Mouse (Mus musculus) forebrain, embryonic 15.5 days (tissue): ENCODE data around the gene Ecd. TPM values are rescaled to one million over a fixed set of nuclear protein-coding genes. Genes with fewer than 3 reads are reported as not detected.
"Not testable (repeated sequence)": the region's sequence is repeated elsewhere in the genome, so short reads cannot be mapped to it uniquely, and the experiment has no call there.

Source experiments
- ATAC-seq: fragments of 200-750 bp; cut with Nextera tagmentation; replicated peaks from 2 replicates; pipeline ENCODE4 v1.8.0; 2017; ENCODE audit warnings: mild to moderate bottlenecking, moderate TSS enrichment, moderate library complexity
- H3K27ac ChIP-seq: fragments of 300-500 bp; sonication (generic); replicated peaks from 2 replicates; pipeline ENCODE4 v1.5.1; 2015; ENCODE audit warnings: mild to moderate bottlenecking, inconsistent platforms
- H3K27me3 ChIP-seq: fragments of 300-500 bp; sonication (generic); 2 replicates; pipeline ENCODE4 v1.6.1; 2015; ENCODE audit warnings: inconsistent platforms
- H3K36me3 ChIP-seq: fragments of 300-500 bp; sonication (generic); 2 replicates; pipeline ENCODE4 v1.6.1; 2015; ENCODE audit warnings: mild to moderate bottlenecking, inconsistent platforms
- H3K4me1 ChIP-seq: fragments of 300-500 bp; sonication (generic); 2 replicates; pipeline ENCODE4 v1.6.1; 2015; ENCODE audit warnings: inconsistent platforms
- H3K4me2 ChIP-seq: fragments of 300-500 bp; sonication (generic); replicated peaks from 2 replicates; pipeline ENCODE4 v1.6.1; 2015; ENCODE audit warnings: mild to moderate bottlenecking, inconsistent platforms
- H3K4me3 ChIP-seq: fragments of 300-500 bp; sonication (generic); 2 replicates; pipeline ENCODE4 v1.5.1; 2015; ENCODE audit warnings: mild to moderate bottlenecking, inconsistent platforms
- H3K9ac ChIP-seq: fragments of 300-500 bp; sonication (generic); replicated peaks from 2 replicates; pipeline ENCODE4 v1.6.1; 2015; ENCODE audit warnings: mild to moderate bottlenecking, inconsistent platforms
- H3K9me3 ChIP-seq: fragments of 300-500 bp; sonication (generic); 2 replicates; pipeline ENCODE4 v1.6.1; 2016; ENCODE audit warnings: inconsistent platforms
- WGBS: fragments of 180-500 bp; shearing (Covaris S2); methylation state at CpG from one replicate; pipeline ENCODE4 v1.1.7; 2015; ENCODE audit warnings: mixed read lengths; 5-methylcytosine and 5-hydroxymethylcytosine counted together
- polyA plus RNA-seq: library from polyadenylated mRNA; unstranded; fragments of >200 nt; fragmentation: Nextera tagmentation; extraction: Ambion mirVana; gene quantifications from 2 replicates; pipeline ENCODE4 v1.2.1, GENCODE M21; 2015

Ecd gene
- polyA plus RNA-seq, 1 experiment from 2014 or later = 50.1 TPM

- H3K9ac ChIP-seq, H3K4me2 ChIP-seq, H3K27me3 ChIP-seq, ATAC-seq, H3K4me1 ChIP-seq, H3K27ac ChIP-seq, H3K4me3 ChIP-seq, H3K36me3 ChIP-seq, H3K9me3 ChIP-seq: not testable (repeated sequence)
- WGBS = 63% methylated on average over 2 of the region's 2 CpGs
Observed at GRCm38 (mm10) chr14:20305085-20305484, 42.8 kb downstream of the Ecd start.

- H3K9ac ChIP-seq = no peak overlapping the region
- H3K4me2 ChIP-seq = no peak overlapping the region
- no peak overlapping the region for H3K27ac ChIP-seq
- no peak overlapping the region for H3K4me3 ChIP-seq
- H3K36me3 ChIP-seq = no peaks in the 10 kb centered on the region
- ATAC-seq = no peak
- no peaks in the 10 kb centered on the region for H3K27me3 ChIP-seq
- WGBS = 85% methylated on average over 3 of the region's 3 CpGs
- no peaks in the 10 kb centered on the region for H3K9me3 ChIP-seq
- H3K4me1 ChIP-seq = peaks cover 13% of the 10 kb centered on the region
Observed at GRCm38 (mm10) chr14:20298131-20298530, 49.8 kb downstream of the Ecd start.

DNA sequence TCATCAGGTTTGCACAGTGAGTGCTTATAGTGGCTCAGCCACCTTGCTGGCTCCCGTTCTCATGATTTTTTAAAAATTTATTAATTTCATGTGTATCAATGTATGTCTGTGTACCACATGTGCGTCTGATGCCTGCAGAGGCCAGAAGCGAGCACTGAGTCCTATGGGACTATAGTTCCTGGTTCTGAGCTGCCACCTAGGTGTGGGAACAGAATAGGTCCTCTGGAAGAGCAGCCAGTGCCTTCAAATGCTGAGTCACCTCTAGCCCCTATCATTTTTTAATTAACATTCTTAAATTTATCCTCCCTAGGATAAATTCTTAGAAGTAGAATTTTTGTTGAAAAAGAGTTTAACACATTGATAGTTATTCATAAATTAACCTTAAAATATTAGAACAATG is 50.3 kb downstream of the Ecd start:
- no peaks in the 10 kb centered on the region for H3K36me3 ChIP-seq
- H3K9ac ChIP-seq = no peak overlapping the region
- no peak overlapping the region for H3K4me2 ChIP-seq
- H3K27ac ChIP-seq = no peak overlapping the region
- H3K4me3 ChIP-seq = no peak overlapping the region
- WGBS = 80% methylated on average over 3 of the region's 3 CpGs
- no peaks in the 10 kb centered on the region for H3K27me3 ChIP-seq
- ATAC-seq = no peak
- H3K4me1 ChIP-seq = peaks cover 13% of the 10 kb centered on the region
- no peaks in the 10 kb centered on the region for H3K9me3 ChIP-seq

DNA sequence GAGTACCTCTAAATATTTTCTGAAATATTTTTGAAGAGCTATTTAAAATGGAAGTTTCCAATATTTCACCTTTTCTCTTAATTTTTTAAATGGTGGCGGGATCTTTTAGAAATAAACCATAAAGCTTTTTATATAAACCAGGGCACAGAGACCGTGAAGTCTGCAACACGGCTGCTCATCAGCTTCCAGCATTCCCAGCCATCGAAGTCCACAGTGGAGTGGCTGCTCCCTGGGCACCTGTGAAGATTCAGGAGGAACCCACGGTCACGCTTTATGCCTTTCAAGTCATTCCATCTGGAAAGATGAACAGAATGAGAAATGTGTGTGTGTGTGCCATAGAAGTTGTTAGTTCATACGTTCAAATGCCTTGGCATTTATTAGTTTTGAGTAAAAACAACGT is 53.0 kb downstream of the Ecd start:
- peak overlapping the region; percentile 52 for H3K4me3 ChIP-seq
- H3K9ac ChIP-seq = peak overlapping the region; percentile 53
- H3K27ac ChIP-seq = no peak overlapping the region
- no peaks in the 10 kb centered on the region for H3K9me3 ChIP-seq
- peak overlapping the region; percentile 61 for H3K4me2 ChIP-seq
- WGBS = 53% methylated on average over 8 of the region's 8 CpGs
- H3K36me3 ChIP-seq = no peaks in the 10 kb centered on the region
- no peaks in the 10 kb centered on the region for H3K27me3 ChIP-seq
- H3K4me1 ChIP-seq = peaks cover 13% of the 10 kb centered on the region
- ATAC-seq = no peak

- peaks cover 13% of the 10 kb centered on the region for H3K4me1 ChIP-seq
- ATAC-seq = peak; percentile 98
- H3K4me3 ChIP-seq = peak within 1 kb of the TSS; percentile 52
- no peaks in the 10 kb centered on the region for H3K9me3 ChIP-seq
- WGBS = 24% methylated on average over 14 of the region's 14 CpGs
- H3K36me3 ChIP-seq = no peaks in the 10 kb centered on the region
- H3K27me3 ChIP-seq = no peaks in the 10 kb centered on the region
- H3K9ac ChIP-seq = peak within 1 kb of the TSS; percentile 53
- H3K27ac ChIP-seq = no peak within 1 kb of the TSS
- H3K4me2 ChIP-seq = peak within 1 kb of the TSS; percentile 61
Observed at GRCm38 (mm10) chr14:20294117-20294892, 53.6 kb downstream of the Ecd start, which contains the start of gene Nudt13. TSS of gene Nudt13 (plus strand) at chr14:20294697.

DNA sequence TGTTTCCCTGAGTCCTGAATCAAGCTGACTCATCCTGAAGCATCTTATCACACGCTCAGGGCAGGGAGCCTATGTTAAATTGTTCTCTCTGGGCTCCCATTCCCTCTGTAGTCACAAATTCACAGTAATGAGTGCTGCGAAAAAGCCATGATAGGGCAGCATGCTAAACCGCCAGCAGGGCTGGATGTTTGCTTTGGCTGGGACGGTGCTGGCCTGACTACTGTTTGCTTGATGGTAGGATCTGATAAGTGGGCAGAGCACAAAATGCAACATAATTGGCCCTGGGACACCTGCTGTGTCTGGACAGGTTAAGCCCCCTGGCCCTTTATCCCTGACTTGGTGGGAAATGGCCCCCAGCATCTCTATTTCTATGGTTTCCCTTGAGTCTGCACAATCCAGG is 56.5 kb downstream of the Ecd start:
- Histone ChIP-seq H3K4me2 (no peak overlapping the region), H3K4me1 (peaks cover 13% of the 10 kb centered on the region), H3K9ac (no peak overlapping the region), H3K9me3 (no peaks in the 10 kb centered on the region), H3K36me3 (no peaks in the 10 kb centered on the region), H3K27me3 (no peaks in the 10 kb centered on the region), H3K27ac (no peak overlapping the region), H3K4me3 (no peak overlapping the region)
- WGBS = 36% methylated on average over 4 of the region's 4 CpGs
- no peak for ATAC-seq

Other genes starting within 250 kb of the Ecd start
- 15.0 and 15.4 TPM in 2 replicates for gene Saysd1, start 209.6 kb downstream of the Ecd start, polyA plus RNA-seq
- gene Kcnk5, start 166.3 kb downstream of the Ecd start, polyA plus RNA-seq = 3.3 TPM in 2 replicates
- not detected in 2 replicates for gene Kcnk16, start 78.9 kb downstream of the Ecd start, polyA plus RNA-seq
- 16.8 and 18.1 TPM in 2 replicates for gene Nudt13, start 53.4 kb downstream of the Ecd start, polyA plus RNA-seq
- gene Fam149b, start within 50 bp of the Ecd start, polyA plus RNA-seq = 42.3 and 43.3 TPM in 2 replicates
- gene Dnajc9, start 40.8 kb upstream of the Ecd start, polyA plus RNA-seq = 186 and 196 TPM in 2 replicates
- gene Mrps16, start 45.5 kb upstream of the Ecd start, polyA plus RNA-seq = 55.8 and 58.2 TPM in 2 replicates
- gene Cfap70, start 104.1 kb upstream of the Ecd start, polyA plus RNA-seq = 2.1 and 3.0 TPM in 2 replicates
- 14.1 and 15.8 TPM in 2 replicates for gene Anxa7, start 132.0 kb upstream of the Ecd start, polyA plus RNA-seq
- 0.62 and 0.84 TPM in 2 replicates for gene Mss51, start 148.8 kb upstream of the Ecd start, polyA plus RNA-seq
- 79.6 and 89.0 TPM in 2 replicates for gene Ppp3cb, start 198.5 kb upstream of the Ecd start, polyA plus RNA-seq